Mouse (Mus musculus) c-Kit-positive CD71-negative TER-119-negative erythroid progenitor cells, embryonic 14.5 days (primary cell): ENCODE results near the gene Gm3752.
"Not testable (repeated sequence)": the region's sequence is repeated elsewhere in the genome, so short reads cannot be mapped to it uniquely, and the experiment has no call there.

ENCODE experiments used
- DNase-seq: peaks from one replicate; pipeline ENCODE4 v3.0.0-alpha.2; 2013; ENCODE audit warnings: low read depth

Gene Gm3752

GRCm38 (mm10) chr14:7483662-7484061, at the start of gene Gm3752:
Gene Gm3752, minus strand, starts transcription at chr14:7483762.
- not testable (repeated sequence) for DNase-seq

- not testable (repeated sequence) for DNase-seq
Observed at GRCm38 (mm10) chr14:7488731-7489130, 5.2 kb upstream of the Gm3752 start.

GRCm38 (mm10) chr14:7450817-7451216, 32.7 kb downstream of the Gm3752 start, which contains the start of gene Gm3755:
Gene Gm3755, minus strand, starts transcription at chr14:7450917.
- DNase-seq, result not testable (repeated sequence)

GRCm38 (mm10) chr14:7422496-7422895, 61.1 kb downstream of the Gm3752 start:
- not testable (repeated sequence) for DNase-seq
